Mouse (Mus musculus) cerebellum, postnatal 4 days (tissue): ENCODE results near the gene Slit3.

ENCODE experiments used
- DNase-seq, 2 experiments: peaks; one replicate each; pipeline ENCODE4 v3.0.0; 2022; ENCODE audit warnings: low spot score in 2 of 2, mixed read lengths in 1 of 2

Gene Slit3

DNA sequence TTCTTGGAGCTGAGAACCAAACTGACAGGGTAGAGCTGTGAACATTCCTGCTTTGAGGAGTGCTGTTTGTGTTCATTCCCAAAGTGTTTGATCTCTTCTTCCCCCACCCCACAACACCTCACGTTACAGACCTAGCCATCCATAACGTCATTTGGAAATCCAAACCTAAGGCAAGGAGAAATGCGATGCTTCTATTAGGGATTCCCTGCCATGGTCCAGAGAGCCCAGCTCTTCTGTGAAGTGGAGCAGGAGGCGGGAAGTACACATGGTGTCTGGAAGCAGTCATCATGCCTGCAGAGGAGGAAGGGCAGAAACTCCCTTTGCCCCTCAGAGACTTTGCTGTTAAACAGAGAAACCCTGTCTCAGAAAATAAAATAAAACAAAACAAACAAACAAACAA lies 555.7 kb downstream of the Slit3 start:
- no peak for DNase-seq

DNA sequence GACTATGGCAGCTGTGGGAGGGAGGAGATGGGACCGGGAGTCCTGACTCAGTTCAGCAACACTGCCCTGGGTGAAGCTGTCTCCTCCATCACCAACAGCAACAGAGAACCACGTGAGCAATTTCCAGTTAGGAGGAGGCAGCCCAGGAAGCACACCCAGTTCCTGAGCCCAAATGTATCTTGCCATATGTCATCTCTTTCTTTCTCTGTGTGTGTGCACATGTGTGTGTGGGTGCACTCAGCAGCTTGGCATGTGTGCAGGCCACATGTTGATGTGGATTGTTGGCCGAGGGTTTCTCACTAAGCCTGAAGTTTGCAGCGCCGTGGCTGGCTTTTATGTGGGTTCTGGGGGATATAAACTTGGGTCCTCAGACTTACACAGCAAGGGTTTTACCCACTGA lies 559.0 kb downstream of the Slit3 start:
- no peak for DNase-seq

DNA sequence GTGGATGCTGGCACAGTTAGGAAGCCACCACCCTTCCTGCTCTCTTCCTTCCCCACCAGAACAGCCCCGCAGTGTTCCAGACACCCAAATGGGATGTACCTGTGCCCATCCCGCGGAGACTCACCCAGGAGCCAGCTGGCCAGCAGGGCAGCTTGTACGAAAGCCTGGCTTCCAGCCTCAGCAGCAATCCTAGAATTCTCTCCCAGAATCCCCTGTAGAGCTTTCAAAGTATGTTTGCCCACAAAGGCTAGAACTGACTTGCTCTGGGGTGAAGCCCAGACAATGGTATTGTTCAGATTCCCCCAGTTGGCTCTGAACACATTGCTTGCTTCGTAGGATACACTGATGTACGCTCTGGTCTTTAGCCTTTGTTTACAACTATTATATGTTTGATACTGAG lies 566.3 kb downstream of the Slit3 start:
- DNase-seq, result no peak

DNA sequence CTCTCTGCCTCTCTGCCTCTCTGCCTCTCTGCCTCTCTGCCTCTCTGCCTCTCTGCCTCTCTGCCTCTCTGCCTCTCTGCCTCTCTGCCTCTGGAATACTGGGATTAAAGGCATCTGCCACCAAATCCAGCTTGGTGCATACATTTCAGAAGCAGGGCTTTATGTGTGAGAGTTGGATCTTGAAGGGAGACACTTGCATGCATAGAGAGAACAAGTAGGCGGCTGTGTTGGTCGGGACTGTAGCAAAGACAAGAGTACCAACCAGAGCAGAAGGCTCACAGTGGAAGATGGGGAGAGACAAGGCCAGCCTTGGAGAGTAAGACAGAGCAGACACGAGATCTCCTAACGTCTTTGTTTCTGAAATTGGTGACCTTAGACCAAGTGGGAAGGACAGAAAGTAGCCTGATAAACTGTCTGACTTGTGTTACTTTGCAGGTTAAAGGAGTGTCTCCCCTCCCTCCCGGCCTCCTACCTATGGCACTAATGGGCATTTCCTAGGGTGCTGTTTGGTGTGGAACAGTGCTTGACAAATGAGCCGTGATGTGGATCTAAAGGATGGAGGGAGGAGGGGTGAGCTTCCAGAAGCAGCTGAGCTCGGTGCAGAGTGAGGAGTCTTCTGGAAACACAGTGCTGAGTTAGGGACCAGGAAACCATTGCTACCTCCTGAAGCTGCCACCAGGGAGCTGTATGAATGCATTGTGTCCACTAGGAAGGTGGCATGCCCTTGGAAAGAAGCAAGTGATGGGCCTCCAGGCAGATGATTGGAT lies 569.7 kb downstream of the Slit3 start:
- no peak for DNase-seq

DNA sequence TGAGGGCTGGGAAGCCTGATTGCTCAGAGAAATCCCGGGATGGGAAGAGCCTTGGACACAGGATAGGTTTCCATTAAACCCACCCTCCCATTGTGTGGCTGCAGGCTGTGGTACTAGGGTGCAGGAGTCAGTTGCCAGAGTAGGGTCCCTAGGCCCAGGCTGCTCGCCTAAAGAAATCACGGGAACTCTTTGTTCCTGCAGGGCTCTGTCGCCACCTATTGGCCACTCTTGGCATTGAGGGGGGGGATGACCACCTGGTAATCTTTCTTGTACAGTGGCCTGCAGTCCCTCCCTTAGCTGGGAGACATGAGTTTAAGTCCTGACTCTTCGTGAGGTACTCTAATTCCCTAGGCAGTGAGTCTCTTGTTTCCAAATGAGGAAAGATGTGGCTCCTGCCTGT lies 572.1 kb downstream of the Slit3 start:
- peak; percentile 71 to 84 for DNase-seq

DNA sequence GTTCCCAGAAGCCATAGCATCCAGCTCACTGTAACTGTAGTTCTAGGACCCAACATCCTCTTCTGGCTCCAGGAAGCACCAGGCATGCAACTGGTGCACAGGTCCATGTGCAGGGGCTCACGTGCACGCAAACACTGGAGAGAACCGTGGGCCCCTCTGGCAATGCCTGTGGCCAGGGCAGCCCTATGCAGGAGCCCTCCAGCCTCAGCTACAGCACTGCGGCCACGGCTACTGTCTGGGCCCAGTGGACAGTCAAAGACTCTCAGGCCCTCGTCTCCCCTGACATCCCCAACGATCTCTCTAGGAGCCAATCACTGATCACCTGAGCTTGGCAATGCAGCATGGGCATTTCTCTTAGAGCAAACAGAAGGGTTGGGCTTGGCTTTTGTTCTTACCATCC lies 572.6 kb downstream of the Slit3 start:
- DNase-seq, result no peak

DNA sequence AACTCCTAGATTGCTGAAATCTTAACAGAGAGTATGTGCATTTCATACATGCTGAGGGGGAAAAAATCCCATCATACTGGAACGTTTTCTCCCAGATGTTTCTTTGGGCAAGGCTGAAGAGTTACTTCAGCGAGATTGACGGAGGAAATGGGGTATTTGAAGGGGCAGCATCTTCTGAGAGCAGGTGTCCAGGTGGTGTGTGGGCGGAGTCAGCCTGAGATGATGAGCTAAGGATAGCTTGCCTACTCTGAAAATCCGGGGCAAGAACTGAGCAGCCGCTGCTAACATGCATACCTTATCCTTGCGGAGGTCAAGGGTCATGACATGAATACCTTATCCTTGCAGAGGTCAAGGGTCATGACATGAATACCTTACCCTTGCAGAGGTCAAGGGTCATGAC lies 576.5 kb downstream of the Slit3 start:
- no peak for DNase-seq

DNA sequence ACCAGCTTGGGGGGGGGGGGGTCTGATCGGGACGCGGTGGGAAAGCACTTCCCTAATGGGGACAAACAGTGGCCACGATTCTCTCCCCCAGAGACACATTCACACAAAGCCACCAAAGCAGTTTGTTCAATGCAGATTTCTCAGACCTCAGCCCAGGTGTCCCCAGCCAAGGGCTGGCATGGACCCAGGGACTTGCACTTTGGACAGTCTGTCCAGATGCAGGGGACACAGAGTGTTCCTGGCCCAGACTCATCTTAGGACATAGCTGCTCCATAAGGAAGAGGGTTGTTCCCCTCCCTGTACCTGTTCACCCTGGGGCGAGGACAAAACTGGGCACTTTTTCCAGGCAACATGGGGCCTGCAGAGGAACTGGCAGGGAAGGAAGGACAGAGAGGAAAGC lies 577.9 kb downstream of the Slit3 start:
- DNase-seq, result no peak

DNA sequence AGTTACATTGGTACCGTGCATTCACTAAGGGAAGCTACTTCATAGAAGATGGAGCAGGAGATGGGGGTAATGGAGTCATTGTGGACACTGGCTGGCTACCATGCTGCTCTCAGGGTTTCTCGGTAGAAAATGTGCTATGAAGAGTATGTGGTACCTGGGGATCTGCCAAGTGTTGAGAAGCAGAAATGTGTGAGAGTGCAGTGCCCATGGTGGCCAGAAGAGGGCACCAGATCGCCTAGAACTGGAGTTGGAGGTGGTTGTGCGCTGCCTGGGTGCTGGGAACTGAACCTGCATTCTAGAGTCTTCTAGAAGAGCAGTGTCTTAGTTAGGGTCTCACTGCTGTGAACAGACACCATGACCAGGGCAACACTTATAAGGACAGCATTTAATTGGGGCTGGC lies 582.4 kb downstream of the Slit3 start:
- no peak for DNase-seq

DNA sequence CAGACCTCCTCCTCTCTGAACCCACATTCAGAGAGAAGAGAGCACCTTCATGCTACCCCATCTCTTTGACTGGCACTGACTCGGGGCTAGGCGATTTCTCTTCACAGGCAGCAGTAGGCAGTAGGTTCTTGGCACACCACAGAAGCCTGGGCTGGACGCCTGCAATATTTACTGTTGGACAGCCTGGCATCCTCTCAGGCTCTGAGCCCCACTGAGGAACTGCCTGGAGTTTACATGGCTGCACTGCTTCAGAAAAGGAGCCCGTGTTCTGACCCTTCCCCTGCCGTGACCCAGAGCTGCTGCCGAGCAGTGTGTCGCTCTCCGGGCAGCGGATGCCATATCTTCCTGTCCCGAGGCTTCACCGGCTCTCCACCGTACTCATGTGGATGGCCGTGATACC lies 583.4 kb downstream of the Slit3 start:
- no peak for DNase-seq

DNA sequence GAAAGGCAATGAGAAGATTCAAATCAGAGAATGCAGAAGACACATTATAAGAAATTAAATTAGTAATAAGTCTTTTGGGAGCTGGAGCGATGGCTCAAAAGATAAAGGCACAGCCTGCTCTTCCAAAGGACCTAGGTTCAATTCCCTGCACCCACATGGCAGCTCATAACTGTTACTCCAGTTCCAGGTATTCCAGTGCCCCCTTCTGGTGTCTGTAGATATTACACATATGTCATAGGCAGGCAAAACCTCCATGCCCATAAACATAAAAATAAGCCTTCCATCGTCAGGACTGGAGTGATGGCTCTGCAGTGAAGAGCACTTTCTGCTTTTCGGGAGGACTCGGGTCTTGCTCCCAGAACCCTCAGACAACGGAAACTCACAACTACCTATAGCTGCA lies 583.9 kb downstream of the Slit3 start:
- DNase-seq, result no peak

DNA sequence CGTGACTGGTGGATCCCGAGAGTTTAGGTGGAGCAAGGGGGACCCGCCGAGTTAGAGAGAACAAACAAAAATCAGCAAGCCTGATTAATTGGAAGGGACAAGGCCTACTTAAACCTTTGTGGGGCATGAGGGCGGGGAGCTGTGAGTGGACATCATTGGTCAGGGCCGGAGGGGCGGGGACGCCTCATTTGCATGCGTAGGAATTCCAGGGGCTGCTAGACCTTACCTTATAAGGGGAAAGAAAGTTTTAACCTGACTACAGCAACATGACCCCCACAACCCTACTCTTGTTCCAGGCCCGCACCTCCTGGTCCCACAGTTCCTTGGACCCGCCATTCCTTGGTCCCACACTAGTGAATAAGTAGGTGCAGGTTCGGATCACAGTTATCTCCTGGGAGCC lies 586.4 kb downstream of the Slit3 start:
- DNase-seq, result no peak

DNA sequence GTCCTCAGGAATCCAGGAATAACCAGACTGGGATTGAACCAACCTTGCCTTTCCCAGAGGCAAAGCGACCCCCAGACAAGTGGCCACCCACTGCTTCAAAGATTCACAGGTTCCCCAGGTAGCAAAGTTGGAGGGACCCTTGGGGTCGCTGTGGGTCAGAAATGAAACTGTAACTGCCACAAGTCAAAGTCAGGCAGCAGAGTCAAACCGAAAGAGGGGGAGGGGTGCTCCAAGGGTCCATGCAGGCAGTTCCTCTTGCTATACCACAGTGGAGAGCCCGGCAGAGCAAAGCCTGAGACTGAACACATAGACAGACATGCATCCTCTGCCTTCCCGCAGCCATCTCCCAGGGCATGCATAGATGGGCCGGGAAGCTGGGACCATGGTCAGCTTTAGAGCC lies 590.3 kb downstream of the Slit3 start:
- DNase-seq, result no peak

DNA sequence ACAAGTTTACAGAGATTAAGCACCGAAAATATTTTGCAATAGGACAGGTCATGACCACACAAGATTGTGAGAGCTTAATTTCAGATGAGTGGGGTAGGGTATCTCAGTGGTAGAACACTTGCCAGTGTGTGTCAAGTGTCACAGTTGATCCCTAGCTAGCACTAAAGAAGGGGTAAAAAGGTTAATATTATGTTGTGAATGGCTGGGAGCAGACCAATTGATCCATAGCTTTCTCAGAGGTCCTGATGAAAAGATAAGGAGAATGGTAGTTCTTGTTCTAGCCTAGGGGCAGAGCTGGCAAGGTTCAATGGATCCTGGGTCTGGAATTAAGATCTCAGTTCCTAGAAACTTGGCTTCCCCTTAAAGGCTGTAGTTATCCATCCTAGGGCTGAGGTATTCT lies 597.9 kb downstream of the Slit3 start:
- no peak for DNase-seq

DNA sequence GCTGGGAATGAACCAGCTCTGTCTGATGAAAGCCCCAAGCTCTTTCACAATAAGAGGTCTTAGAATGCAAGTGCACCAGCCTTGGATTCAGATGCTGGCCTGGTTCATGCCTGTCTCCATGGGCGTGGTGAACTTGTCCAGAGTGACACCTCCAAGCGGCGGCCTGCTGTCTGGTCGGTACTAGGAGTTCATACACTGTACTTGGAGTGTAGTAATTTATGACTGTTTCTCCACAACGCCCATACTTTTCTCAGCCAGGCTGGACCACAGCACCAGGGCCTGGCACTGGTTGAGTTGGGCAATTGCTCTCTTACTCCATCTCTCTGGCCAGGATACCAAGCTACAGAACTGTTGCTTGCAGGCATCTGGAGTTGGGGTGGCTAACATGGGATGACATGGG lies 602.9 kb downstream of the Slit3 start:
- DNase-seq, result no peak

DNA sequence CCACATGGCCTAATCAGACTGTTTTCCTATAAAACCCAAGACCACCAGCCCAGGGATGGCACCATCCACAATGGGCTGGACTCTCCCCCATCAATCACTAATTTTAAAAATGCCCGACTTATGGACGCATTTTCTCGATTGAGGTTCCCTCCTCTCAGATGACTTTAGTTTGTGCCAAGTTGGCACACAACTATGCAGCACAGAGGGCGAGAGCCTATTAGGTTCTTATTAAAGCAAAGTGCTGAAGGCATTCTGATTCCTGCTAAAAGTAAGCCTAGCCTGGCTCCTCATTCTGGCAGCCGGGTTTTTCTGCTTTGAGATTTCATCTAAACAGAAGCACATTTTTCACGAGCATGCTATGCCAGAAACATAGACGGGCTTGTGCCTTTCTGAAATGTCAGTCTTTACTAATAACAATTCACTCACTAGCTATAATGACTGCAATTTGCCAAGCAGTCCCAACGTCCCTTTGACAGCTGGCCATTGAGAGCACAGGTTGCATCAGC lies 605.4 kb downstream of the Slit3 start:
- DNase-seq, result no peak

DNA sequence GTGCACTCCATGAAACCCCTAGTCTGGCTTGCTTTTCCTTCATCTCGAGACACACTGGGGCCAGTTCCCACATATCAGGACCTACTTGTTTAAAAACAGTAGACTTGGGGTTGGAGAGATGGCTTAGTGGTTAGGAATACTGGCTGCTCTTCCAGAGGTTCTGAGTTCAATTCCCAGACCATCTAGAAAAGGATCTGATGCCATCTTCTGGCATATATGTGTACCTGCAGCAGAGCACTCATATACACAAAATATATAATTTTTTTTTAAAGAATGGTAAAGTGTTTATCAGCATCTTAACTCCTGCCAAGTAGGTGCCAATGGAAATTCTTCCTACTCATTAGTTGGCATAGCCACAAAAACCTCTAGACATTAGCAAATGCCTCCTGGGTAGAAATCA lies 607.2 kb downstream of the Slit3 start:
- DNase-seq, result no peak

DNA sequence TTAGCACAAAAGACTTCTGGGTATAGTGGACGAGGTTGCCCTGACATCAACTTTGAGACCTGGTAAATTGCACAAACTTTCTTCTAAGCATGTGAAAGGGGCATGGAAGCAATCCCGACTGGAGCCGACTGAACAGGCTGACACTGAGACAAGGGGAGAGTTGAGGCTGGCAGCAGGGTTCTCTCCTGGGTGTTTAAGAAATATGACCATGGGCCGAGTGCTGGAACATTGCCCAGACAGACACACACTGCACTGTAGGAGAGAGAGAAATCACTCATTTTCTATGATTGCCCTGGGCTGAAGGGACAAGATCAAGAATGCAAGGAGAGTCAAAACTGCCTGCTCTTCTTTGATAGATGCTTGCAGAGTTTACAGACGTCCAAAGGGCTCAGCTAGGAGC lies 608.2 kb downstream of the Slit3 start:
- no peak for DNase-seq

DNA sequence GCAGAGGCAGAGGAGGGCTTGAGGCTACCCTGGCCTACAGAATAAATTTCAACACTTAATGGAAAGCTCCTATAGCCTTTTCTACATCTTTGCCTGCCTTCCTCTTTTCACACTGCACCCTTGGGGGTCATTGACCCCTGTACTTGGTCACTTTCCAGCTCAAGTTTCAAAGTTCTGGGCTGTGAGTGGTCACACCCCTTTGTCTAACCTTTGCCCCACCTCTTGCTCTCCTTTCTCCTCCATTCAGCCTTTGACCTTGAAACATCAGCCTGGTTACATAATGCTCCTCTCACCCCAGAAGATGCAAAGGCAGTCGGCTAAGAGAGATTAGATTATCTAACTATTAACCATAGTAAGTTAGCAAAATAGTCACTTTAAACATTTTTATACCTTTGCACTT lies 611.3 kb downstream of the Slit3 start:
- no peak for DNase-seq

DNA sequence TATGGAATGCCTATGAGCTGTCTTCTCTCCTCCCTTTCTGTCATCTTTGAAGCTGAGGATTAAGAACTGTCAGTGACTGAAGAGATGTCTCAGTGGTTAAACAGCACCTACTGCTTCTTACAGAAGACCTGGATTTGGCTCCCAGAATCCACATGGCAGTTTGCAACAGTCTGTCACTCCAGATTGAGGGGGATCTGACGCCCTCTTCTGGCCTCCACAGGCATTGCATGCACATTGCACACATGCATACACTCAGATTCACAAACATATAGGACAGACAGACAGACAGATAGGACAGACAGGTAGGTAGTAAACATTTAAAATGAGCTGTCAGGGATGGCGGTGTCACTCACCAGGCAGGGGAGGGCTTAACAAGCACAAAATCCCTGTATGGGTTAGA lies 615.8 kb downstream of the Slit3 start:
- DNase-seq, result no peak

DNA sequence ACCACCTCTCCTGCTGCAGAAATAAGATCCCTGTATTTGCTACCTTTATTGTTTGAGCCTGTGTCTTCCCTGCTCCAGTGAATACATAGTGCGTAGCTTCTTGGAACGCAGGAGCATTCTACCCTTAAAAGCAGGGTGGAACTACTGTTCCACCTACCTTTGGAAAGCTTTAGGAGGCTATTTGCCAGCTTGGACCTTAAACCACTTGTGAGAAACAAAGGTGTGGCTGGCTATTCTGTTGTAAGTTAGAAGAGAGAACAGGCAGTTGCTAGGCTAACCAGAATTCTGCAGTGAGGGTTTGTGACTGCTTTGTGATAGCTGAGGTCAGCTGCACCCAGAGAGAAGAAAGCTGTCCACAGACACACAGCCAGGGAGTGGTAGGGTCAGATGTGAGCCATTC lies 616.2 kb downstream of the Slit3 start:
- DNase-seq, result no peak

DNA sequence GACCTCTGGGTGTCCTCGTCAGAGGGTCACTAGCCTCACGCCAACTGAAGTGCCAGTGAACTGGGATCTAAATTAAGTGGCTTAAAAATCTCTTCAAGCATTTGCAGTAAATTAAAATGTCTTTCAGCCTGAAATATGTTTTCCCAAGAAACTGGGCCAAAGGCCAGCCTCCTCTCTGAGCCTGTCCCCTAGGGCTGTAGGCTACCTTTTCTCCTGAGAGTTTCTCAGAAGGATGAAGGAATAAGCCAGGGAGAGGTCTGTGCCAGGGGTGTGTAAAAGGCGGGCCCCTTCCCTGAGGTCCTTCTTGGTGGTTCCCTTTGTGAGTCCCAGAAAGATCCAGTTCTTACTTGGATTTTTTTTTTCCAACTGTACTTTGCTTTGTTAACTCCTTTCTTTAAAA lies 617.1 kb downstream of the Slit3 start:
- DNase-seq, result no peak

DNA sequence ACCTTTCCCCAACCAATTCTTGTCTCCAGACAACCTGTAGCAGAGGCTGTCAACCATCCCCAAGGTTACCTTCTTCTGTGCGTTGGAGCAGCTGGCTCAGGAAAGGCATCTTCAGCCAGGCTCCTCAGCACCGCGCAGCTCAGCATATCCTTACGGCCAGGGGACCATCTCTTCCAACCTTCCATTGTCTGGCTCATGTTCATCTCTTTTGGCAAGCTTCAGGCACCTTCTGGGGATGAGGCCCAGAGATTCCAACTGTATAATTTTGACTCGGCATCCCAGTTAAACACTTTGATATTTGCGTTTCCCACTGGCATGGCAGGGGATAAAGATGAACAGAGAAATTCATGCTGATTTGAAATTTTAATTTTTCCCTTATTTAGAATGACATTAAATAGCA lies 622.6 kb downstream of the Slit3 start:
- DNase-seq, result peak in 1 of 2 experiments; percentile 9

DNA sequence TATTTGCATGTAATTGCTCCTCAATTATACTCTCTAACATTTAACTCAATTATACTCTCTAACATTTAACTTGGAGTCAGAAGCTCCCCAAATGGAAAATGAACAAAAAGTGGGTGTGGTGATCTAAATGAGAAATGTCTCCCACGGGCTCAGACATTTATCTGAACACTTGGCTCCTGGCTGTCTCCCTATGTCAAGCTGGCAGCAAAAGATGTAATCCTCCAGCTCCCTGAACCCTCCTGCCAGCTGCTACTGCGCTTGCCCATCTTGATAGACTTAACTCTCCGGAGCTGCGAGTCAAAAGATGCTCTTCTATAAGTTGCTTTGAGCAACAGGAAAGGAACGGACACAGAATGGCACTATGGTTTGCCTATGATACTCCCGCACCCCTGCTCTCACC lies 623.5 kb downstream of the Slit3 start:
- DNase-seq, result no peak
